Mouse (Mus musculus) lung, postnatal 10 days (tissue): ENCODE measurements around the gene Slc25a11.

Experiments used
- DNase-seq: peaks from one replicate; pipeline ENCODE4 v3.0.0; 2021

The Slc25a11 gene

GRCm38 (mm10) chr11:70646691-70647650 is at the start of gene Slc25a11, which contains the start of gene Rnf167:
Slc25a11 (minus strand) TSS chr11:70647479.
Rnf167 (plus strand) TSS chr11:70647235.
- DNase-seq: peak; percentile 99

GRCm38 (mm10) chr11:70693504-70693903 is 46.2 kb upstream of the Slc25a11 start:
- no peak for DNase-seq

- no peak for DNase-seq
Measured at GRCm38 (mm10) chr11:70689578-70689977, 42.3 kb upstream of the Slc25a11 start.

- no peak for DNase-seq
Measured at GRCm38 (mm10) chr11:70688372-70688771, 41.1 kb upstream of the Slc25a11 start.

GRCm38 (mm10) chr11:70687601-70688199 is 40.4 kb upstream of the Slc25a11 start, which contains the start of gene Camta2:
Camta2 (minus strand) TSS chr11:70688105.
- DNase-seq: peak; percentile 95

- peak; percentile 40 for DNase-seq
Measured at GRCm38 (mm10) chr11:70686901-70687566, 39.8 kb upstream of the Slc25a11 start.

- no peak for DNase-seq
Measured at GRCm38 (mm10) chr11:70683640-70684039, 36.4 kb upstream of the Slc25a11 start.

GRCm38 (mm10) chr11:70681897-70682581 is 34.8 kb upstream of the Slc25a11 start:
- DNase-seq: peak; percentile 84

- no peak for DNase-seq
Measured at GRCm38 (mm10) chr11:70681170-70681569, 33.9 kb upstream of the Slc25a11 start.

GRCm38 (mm10) chr11:70679894-70680293 is 32.6 kb upstream of the Slc25a11 start:
- no peak for DNase-seq

- no peak for DNase-seq
Measured at GRCm38 (mm10) chr11:70679361-70679760, 32.1 kb upstream of the Slc25a11 start.

GRCm38 (mm10) chr11:70678576-70678975 is 31.3 kb upstream of the Slc25a11 start:
- DNase-seq: no peak

- no peak for DNase-seq
Measured at GRCm38 (mm10) chr11:70678092-70678491, 30.8 kb upstream of the Slc25a11 start.

- no peak for DNase-seq
Measured at GRCm38 (mm10) chr11:70674501-70674900, 27.2 kb upstream of the Slc25a11 start.

- DNase-seq: no peak
Measured at GRCm38 (mm10) chr11:70674014-70674413, 26.7 kb upstream of the Slc25a11 start.

GRCm38 (mm10) chr11:70671333-70672047 is 24.2 kb upstream of the Slc25a11 start:
- no peak for DNase-seq

- no peak for DNase-seq
Measured at GRCm38 (mm10) chr11:70670483-70670882, 23.2 kb upstream of the Slc25a11 start.

GRCm38 (mm10) chr11:70669582-70670345 is 22.5 kb upstream of the Slc25a11 start:
- peak; percentile 89 for DNase-seq

GRCm38 (mm10) chr11:70668771-70669505 is 21.7 kb upstream of the Slc25a11 start, which contains the start of gene Spag7:
Spag7 (minus strand) TSS chr11:70669416.
- DNase-seq: peak; percentile 99

GRCm38 (mm10) chr11:70668335-70668770 is 21.1 kb upstream of the Slc25a11 start:
- peak; percentile 85 for DNase-seq
